Mouse (Mus musculus): Measurements from ENCODE around the gene Ints4. TPM values are rescaled to one million over a fixed set of nuclear protein-coding genes. Genes with fewer than 3 reads are reported as not detected.

Gene Ints4
- polyA plus RNA-seq, 1 experiment from 2014 or later = 32.8 TPM

DNA sequence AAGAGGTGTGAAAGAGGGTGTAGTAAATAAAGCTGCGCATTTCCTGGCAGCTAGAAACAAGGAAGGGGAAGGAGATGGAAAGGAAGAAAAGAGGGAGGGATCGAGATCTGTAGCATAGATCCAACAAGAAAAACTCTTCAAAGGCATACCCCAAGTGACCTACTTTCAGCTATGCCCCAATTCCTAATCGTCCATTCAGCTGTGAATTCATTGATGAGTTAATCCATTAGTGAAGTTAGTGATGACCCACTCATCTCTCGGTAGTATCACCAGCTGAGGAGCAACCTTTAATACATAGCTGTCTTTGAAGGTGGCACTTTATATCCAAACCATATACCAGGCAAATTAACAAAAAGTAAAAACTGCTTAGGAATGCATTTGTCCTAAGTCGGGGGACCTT is 107.8 kb downstream of the Ints4 start:
- ATAC-seq (ENCODE audit: insufficient number of reproducible peaks, low FRiP score) = no peak
- Histone ChIP-seq H3K36me3 (no peaks in the 10 kb centered on the region), H3K9me3 (replicated peaks) (no peaks in the 10 kb centered on the region), H3K27ac (ENCODE audit: poor library complexity, severe bottlenecking) (no peak overlapping the region), H3K9ac (no peak overlapping the region), H3K4me2 (no peak overlapping the region), H3K4me3 (no peak overlapping the region), H3K27me3 (replicated peaks) (no peaks in the 10 kb centered on the region), H3K4me1 (replicated peaks) (peaks cover 41% of the 10 kb centered on the region)
- 76% methylated on average over 5 of the region's 5 CpGs for WGBS

GRCm38 (mm10) chr7:97590488-97590887 is 109.7 kb downstream of the Ints4 start:
- Histone ChIP-seq H3K4me1 (replicated peaks) (peaks cover 41% of the 10 kb centered on the region), H3K36me3 (no peaks in the 10 kb centered on the region), H3K27ac (ENCODE audit: poor library complexity, severe bottlenecking) (no peak overlapping the region), H3K27me3 (replicated peaks) (no peaks in the 10 kb centered on the region), H3K4me3 (no peak overlapping the region), H3K9me3 (replicated peaks) (no peaks in the 10 kb centered on the region), H3K9ac (no peak overlapping the region), H3K4me2 (no peak overlapping the region)
- no peak for ATAC-seq (ENCODE audit: insufficient number of reproducible peaks, low FRiP score)
- WGBS = 7% methylated on average over 3 of the region's 3 CpGs

Other genes starting within 250 kb of the Ints4 start
- 1.4 and 1.8 TPM in 2 replicates for gene Usp35, start 148.9 kb upstream of the Ints4 start, polyA plus RNA-seq (2016; fragmentation: Nextera tagmentation; extraction: Ambion mirVana)
- gene Kctd21, start 148.6 kb upstream of the Ints4 start, polyA plus RNA-seq (2016; fragmentation: Nextera tagmentation; extraction: Ambion mirVana) = 4.0 and 4.9 TPM in 2 replicates
- 35.0 and 38.7 TPM in 2 replicates for gene Alg8, start 109.3 kb upstream of the Ints4 start, polyA plus RNA-seq (2016; fragmentation: Nextera tagmentation; extraction: Ambion mirVana)
- 580 TPM in 2 replicates for gene Ndufc2, start 81.0 kb upstream of the Ints4 start, polyA plus RNA-seq (2016; fragmentation: Nextera tagmentation; extraction: Ambion mirVana)
- 0.34 and 0.63 TPM in 2 replicates for gene Thrsp, start 63.2 kb upstream of the Ints4 start, polyA plus RNA-seq (2016; fragmentation: Nextera tagmentation; extraction: Ambion mirVana)
- 0.24 and 0.96 TPM in 2 replicates for gene Kctd14, start 29.6 kb upstream of the Ints4 start, polyA plus RNA-seq (2016; fragmentation: Nextera tagmentation; extraction: Ambion mirVana)
- gene Aamdc, start 98.5 kb downstream of the Ints4 start, polyA plus RNA-seq (2016; fragmentation: Nextera tagmentation; extraction: Ambion mirVana) = 32.9 and 33.0 TPM in 2 replicates
- 15.7 and 16.4 TPM in 2 replicates for gene Rsf1, start 98.9 kb downstream of the Ints4 start, polyA plus RNA-seq (2016; fragmentation: Nextera tagmentation; extraction: Ambion mirVana)
- gene Clns1a, start 215.7 kb downstream of the Ints4 start, polyA plus RNA-seq (2016; fragmentation: Nextera tagmentation; extraction: Ambion mirVana) = 103 and 106 TPM in 2 replicates

Measured in heart, embryonic 12.5 days (tissue).